Mouse (Mus musculus) embryonic fibroblast, embryonic 13.5 days (primary cell): Measurements from ENCODE around the gene Nipa2.

Experiments used
- CTCF ChIP-seq: IDR thresholded peaks from 2 replicates; pipeline ENCODE4 v1.5.1; 2011; ENCODE audit warnings: mild to moderate bottlenecking, control low read depth, low read length, moderate library complexity, borderline replicate concordance; ENCODE audit not compliant: insufficient read depth
- POLR2A ChIP-seq: IDR thresholded peaks from 2 replicates; pipeline ENCODE4 v1.6.1; 2011; ENCODE audit warnings: low read depth, mild to moderate bottlenecking, control low read depth, low read length, moderate library complexity

- TF ChIP-seq CTCF (no peak), POLR2A (no peak)
Measured at GRCm38 (mm10) chr7:55938341-55938740, 23.9 kb downstream of the Nipa2 start.
